Mouse (Mus musculus): ENCODE data around the gene 2310011J03Rik. TPM values are rescaled to one million over a fixed set of nuclear protein-coding genes. Genes with fewer than 3 reads are reported as not detected.

Gene 2310011J03Rik
- polyA plus RNA-seq, 1 experiment from 2014 or later: 38.5 TPM

GRCm38 (mm10) chr10:80356001-80356682, 35.8 kb upstream of the 2310011J03Rik start, which contains the start of gene Plk5:
Plk5 (plus strand) TSS chr10:80356459.
- DNase-seq (ENCODE audit: low spot score) (peak; percentile 29), ATAC-seq (ENCODE audit: low read depth) (peak; percentile 42)
- H3K4me1 ChIP-seq (ENCODE audit: control insufficient read depth, insufficient read depth, low read length): peaks cover 7% of the 10 kb centered on the region; the same call in 1 of the 2 replicates
- H3K36me3 ChIP-seq (ENCODE audit: control insufficient read depth, insufficient read depth, low read length): no peaks in the 10 kb centered on the region
- H3K9ac ChIP-seq (ENCODE audit: low read depth, low read length): peak within 1 kb of the TSS; percentile 48
- no peak within 1 kb of the TSS for H3K27ac ChIP-seq (replicated peaks; ENCODE audit: low read depth, low read length)
- H3K4me3 ChIP-seq (ENCODE audit: low read depth, low read length): peak within 1 kb of the TSS; percentile 41
- peaks cover 76% of the 10 kb centered on the region for H3K27me3 ChIP-seq (replicated peaks; ENCODE audit: control insufficient read depth, insufficient read depth, low read length)
- H3K4me2 ChIP-seq (ENCODE audit: low read depth, low read length): peak within 1 kb of the TSS; percentile 69
- no peaks in the 10 kb centered on the region for H3K9me3 ChIP-seq (ENCODE audit: control insufficient read depth, low read length)
- 3% methylated on average over 32 of the region's 53 CpGs for WGBS

- DNase-seq (ENCODE audit: low spot score): no peak
- 4% methylated on average over 9 of the region's 9 CpGs for WGBS
- H3K27me3 ChIP-seq (replicated peaks; ENCODE audit: control insufficient read depth, insufficient read depth, low read length): peaks cover 83% of the 10 kb centered on the region
Measured at GRCm38 (mm10) chr10:80355431-80355830, 35.1 kb upstream of the 2310011J03Rik start.

GRCm38 (mm10) chr10:80352727-80353126, 32.4 kb upstream of the 2310011J03Rik start:
- H3K9me3 ChIP-seq (ENCODE audit: control insufficient read depth, low read length): no peaks in the 10 kb centered on the region
- WGBS: 50% methylated on average over 7 of the region's 8 CpGs

More at GRCm38 (mm10) chr10:80355431-80355830, 35.1 kb upstream of the 2310011J03Rik start:
- Histone ChIP-seq H3K4me2 (ENCODE audit: low read depth, low read length) (no peak overlapping the region), H3K9me3 (ENCODE audit: control insufficient read depth, low read length) (no peaks in the 10 kb centered on the region), H3K36me3 (ENCODE audit: control insufficient read depth, insufficient read depth, low read length) (no peaks in the 10 kb centered on the region), H3K27ac (replicated peaks; ENCODE audit: low read depth, low read length) (no peak overlapping the region), H3K4me1 (ENCODE audit: control insufficient read depth, insufficient read depth, low read length) (peaks cover 7% of the 10 kb centered on the region; the same call in 1 of the 2 replicates), H3K9ac (ENCODE audit: low read depth, low read length) (no peak overlapping the region), H3K4me3 (ENCODE audit: low read depth, low read length) (no peak overlapping the region)
- ATAC-seq (ENCODE audit: low read depth): no peak

GRCm38 (mm10) chr10:80351896-80352295, 31.6 kb upstream of the 2310011J03Rik start:
- no peak overlapping the region for H3K4me3 ChIP-seq (ENCODE audit: low read depth, low read length)
- H3K27me3 ChIP-seq (replicated peaks; ENCODE audit: control insufficient read depth, insufficient read depth, low read length): peaks cover 90% of the 10 kb centered on the region
- H3K27ac ChIP-seq (replicated peaks; ENCODE audit: low read depth, low read length): no peak overlapping the region
- H3K9me3 ChIP-seq (ENCODE audit: control insufficient read depth, low read length): no peaks in the 10 kb centered on the region
- no peaks in the 10 kb centered on the region for H3K36me3 ChIP-seq (ENCODE audit: control insufficient read depth, insufficient read depth, low read length)
- 31% methylated on average over 11 of the region's 11 CpGs for WGBS
- no peak for DNase-seq (ENCODE audit: low spot score)
- ATAC-seq (ENCODE audit: low read depth): no peak
- no peak overlapping the region for H3K9ac ChIP-seq (ENCODE audit: low read depth, low read length)
- no peak overlapping the region for H3K4me2 ChIP-seq (ENCODE audit: low read depth, low read length)
- peaks cover 19% of the 10 kb centered on the region for H3K4me1 ChIP-seq (ENCODE audit: control insufficient read depth, insufficient read depth, low read length)

More at GRCm38 (mm10) chr10:80352727-80353126, 32.4 kb upstream of the 2310011J03Rik start:
- Histone ChIP-seq H3K4me1 (ENCODE audit: control insufficient read depth, insufficient read depth, low read length) (peaks cover 15% of the 10 kb centered on the region), H3K9ac (ENCODE audit: low read depth, low read length) (no peak overlapping the region), H3K4me3 (ENCODE audit: low read depth, low read length) (no peak overlapping the region), H3K4me2 (ENCODE audit: low read depth, low read length) (no peak overlapping the region), H3K27me3 (replicated peaks; ENCODE audit: control insufficient read depth, insufficient read depth, low read length) (peaks cover 91% of the 10 kb centered on the region), H3K27ac (replicated peaks; ENCODE audit: low read depth, low read length) (no peak overlapping the region), H3K36me3 (ENCODE audit: control insufficient read depth, insufficient read depth, low read length) (no peaks in the 10 kb centered on the region)
- DNase-seq (ENCODE audit: low spot score) (no peak), ATAC-seq (ENCODE audit: low read depth) (no peak)

GRCm38 (mm10) chr10:80350292-80350691, 30.0 kb upstream of the 2310011J03Rik start:
- ATAC-seq (ENCODE audit: low read depth) (peak; percentile 86), DNase-seq (ENCODE audit: low spot score) (peak; percentile 76)
- Histone ChIP-seq H3K9me3 (ENCODE audit: control insufficient read depth, low read length) (no peaks in the 10 kb centered on the region), H3K4me1 (ENCODE audit: control insufficient read depth, insufficient read depth, low read length) (peaks cover 13% of the 10 kb centered on the region), H3K4me3 (ENCODE audit: low read depth, low read length) (no peak overlapping the region), H3K27me3 (replicated peaks; ENCODE audit: control insufficient read depth, insufficient read depth, low read length) (peaks cover 85% of the 10 kb centered on the region), H3K9ac (ENCODE audit: low read depth, low read length) (no peak overlapping the region), H3K27ac (replicated peaks; ENCODE audit: low read depth, low read length) (no peak overlapping the region), H3K36me3 (ENCODE audit: control insufficient read depth, insufficient read depth, low read length) (no peaks in the 10 kb centered on the region), H3K4me2 (ENCODE audit: low read depth, low read length) (no peak overlapping the region)
- 5% methylated on average over 7 of the region's 7 CpGs for WGBS

- peak overlapping the region; percentile 50; the same call in 1 of the 2 replicates for H3K9ac ChIP-seq (ENCODE audit: low read depth, low read length)
- peak overlapping the region; percentile 25 for H3K4me3 ChIP-seq (ENCODE audit: low read depth, low read length)
- 15% methylated on average over 26 of the region's 26 CpGs for WGBS
- DNase-seq (ENCODE audit: low spot score) (peak; percentile 58), ATAC-seq (ENCODE audit: low read depth) (no peak)
- H3K4me1 ChIP-seq (ENCODE audit: control insufficient read depth, insufficient read depth, low read length): peaks cover 20% of the 10 kb centered on the region
- peak overlapping the region; percentile 52 for H3K4me2 ChIP-seq (ENCODE audit: low read depth, low read length)
- no peak overlapping the region for H3K27ac ChIP-seq (replicated peaks; ENCODE audit: low read depth, low read length)
- peaks cover 87% of the 10 kb centered on the region for H3K27me3 ChIP-seq (replicated peaks; ENCODE audit: control insufficient read depth, insufficient read depth, low read length)
- H3K9me3 ChIP-seq (ENCODE audit: control insufficient read depth, low read length): no peaks in the 10 kb centered on the region
- no peaks in the 10 kb centered on the region for H3K36me3 ChIP-seq (ENCODE audit: control insufficient read depth, insufficient read depth, low read length)
Measured at GRCm38 (mm10) chr10:80348981-80349380, 28.6 kb upstream of the 2310011J03Rik start.

- ATAC-seq (ENCODE audit: low read depth): peak; percentile 28; the same call in 1 of the 2 replicates
- H3K4me1 ChIP-seq (ENCODE audit: control insufficient read depth, insufficient read depth, low read length): peaks cover 27% of the 10 kb centered on the region
Measured at GRCm38 (mm10) chr10:80348244-80348781, 28.0 kb upstream of the 2310011J03Rik start, which contains the start of gene Adamtsl5. Adamtsl5 (minus strand) TSS chr10:80348412.

GRCm38 (mm10) chr10:80347514-80347967, 27.2 kb upstream of the 2310011J03Rik start:
- Histone ChIP-seq H3K4me1 (ENCODE audit: control insufficient read depth, insufficient read depth, low read length) (peaks cover 35% of the 10 kb centered on the region), H3K9ac (ENCODE audit: low read depth, low read length) (0 out of 2 replicates have a peak overlapping the region, but pooled peaks have one; percentile 50), H3K27ac (replicated peaks; ENCODE audit: low read depth, low read length) (no peak overlapping the region), H3K4me3 (ENCODE audit: low read depth, low read length) (peak overlapping the region; percentile 25), H3K36me3 (ENCODE audit: control insufficient read depth, insufficient read depth, low read length) (no peaks in the 10 kb centered on the region), H3K9me3 (ENCODE audit: control insufficient read depth, low read length) (no peaks in the 10 kb centered on the region), H3K4me2 (ENCODE audit: low read depth, low read length) (peak overlapping the region; percentile 52), H3K27me3 (replicated peaks; ENCODE audit: control insufficient read depth, insufficient read depth, low read length) (peaks cover 92% of the 10 kb centered on the region)
- WGBS: 13% methylated on average over 17 of the region's 17 CpGs
- DNase-seq (ENCODE audit: low spot score): no peak
- ATAC-seq (ENCODE audit: low read depth): no peak

More at GRCm38 (mm10) chr10:80348244-80348781, 28.0 kb upstream of the 2310011J03Rik start, which contains the start of gene Adamtsl5:
- Histone ChIP-seq H3K27ac (replicated peaks; ENCODE audit: low read depth, low read length) (no peak within 1 kb of the TSS), H3K36me3 (ENCODE audit: control insufficient read depth, insufficient read depth, low read length) (no peaks in the 10 kb centered on the region), H3K27me3 (replicated peaks; ENCODE audit: control insufficient read depth, insufficient read depth, low read length) (peaks cover 91% of the 10 kb centered on the region), H3K9ac (ENCODE audit: low read depth, low read length) (peak within 1 kb of the TSS; percentile 50; the same call in 1 of the 2 replicates), H3K4me3 (ENCODE audit: low read depth, low read length) (peak within 1 kb of the TSS; percentile 25), H3K4me2 (ENCODE audit: low read depth, low read length) (peak within 1 kb of the TSS; percentile 52), H3K9me3 (ENCODE audit: control insufficient read depth, low read length) (no peaks in the 10 kb centered on the region)
- 2% methylated on average over 17 of the region's 42 CpGs for whole genome bisulfite sequencing
- peak; percentile 40 for DNase-seq (ENCODE audit: low spot score)
